Mouse (Mus musculus) urinary bladder, postnatal 25 days (tissue): ENCODE measurements around the gene Csnk1g2.
A peak's percentile ranks its signal among the peaks of the same experiment; 100 is the strongest.
"Not testable (repeated sequence)": the region's sequence is repeated elsewhere in the genome, so short reads cannot be mapped to it uniquely, and the experiment has no call there.

Source experiments
- DNase-seq: peaks from one replicate; pipeline ENCODE4 v3.0.0; 2022; ENCODE audit warnings: low spot score

The Csnk1g2 gene

DNA sequence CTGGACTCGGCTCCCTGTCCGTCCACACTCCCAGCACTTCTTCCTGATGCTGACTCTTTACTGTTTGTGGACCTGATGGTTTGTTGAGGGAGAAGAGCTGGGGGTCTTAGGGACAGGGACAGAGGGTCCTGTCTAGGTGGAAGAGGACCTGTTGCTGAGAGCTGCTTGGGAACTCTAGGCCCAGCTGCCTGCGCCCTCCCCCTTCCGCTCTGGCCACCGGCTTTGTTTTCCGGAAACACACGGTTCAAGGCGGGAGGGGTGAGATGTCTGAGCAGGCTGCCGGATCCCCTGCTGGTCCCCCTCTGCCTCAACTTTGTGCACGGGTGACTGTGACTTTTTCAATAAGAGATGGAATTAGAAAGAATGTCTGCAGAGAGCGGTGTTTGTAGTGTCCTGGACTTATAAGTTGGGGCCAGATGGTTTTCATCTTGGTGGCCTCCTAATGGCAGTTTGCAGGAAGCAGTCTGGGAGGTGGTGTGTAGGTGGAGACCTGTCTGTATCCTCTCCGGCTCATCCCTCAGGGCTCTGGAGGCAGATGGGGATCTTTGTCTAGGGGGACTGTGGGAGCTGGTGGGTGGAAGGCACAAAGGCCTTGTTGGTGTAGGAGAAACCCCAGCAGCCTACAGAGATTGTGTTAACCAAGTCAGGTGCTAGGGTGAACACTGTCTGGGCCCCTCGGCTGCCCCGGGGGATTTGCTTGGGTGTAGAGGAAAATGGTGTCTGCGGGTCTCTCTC, 986 bp downstream of the Csnk1g2 start:
- peak; percentile 39 for DNase-seq

DNA sequence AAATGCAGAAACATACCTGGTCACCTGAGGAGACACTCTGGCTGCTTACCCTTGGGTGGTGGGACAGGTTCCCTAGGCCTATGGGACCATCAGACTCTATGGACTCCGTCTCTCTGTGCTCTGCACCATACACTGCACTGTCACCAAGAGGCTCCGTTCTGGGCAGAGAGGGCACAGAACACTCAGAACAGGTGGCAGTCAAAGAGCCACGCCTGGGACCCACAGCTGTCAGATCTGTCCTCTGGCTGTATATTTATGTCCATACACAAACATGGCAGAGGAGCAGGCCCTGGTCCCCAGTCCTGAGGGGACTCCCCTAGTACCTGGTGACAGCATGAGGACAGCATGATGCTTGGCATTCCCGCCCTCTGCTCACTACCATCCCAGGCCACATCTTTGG, 3.1 kb downstream of the Csnk1g2 start:
- no peak for DNase-seq

DNA sequence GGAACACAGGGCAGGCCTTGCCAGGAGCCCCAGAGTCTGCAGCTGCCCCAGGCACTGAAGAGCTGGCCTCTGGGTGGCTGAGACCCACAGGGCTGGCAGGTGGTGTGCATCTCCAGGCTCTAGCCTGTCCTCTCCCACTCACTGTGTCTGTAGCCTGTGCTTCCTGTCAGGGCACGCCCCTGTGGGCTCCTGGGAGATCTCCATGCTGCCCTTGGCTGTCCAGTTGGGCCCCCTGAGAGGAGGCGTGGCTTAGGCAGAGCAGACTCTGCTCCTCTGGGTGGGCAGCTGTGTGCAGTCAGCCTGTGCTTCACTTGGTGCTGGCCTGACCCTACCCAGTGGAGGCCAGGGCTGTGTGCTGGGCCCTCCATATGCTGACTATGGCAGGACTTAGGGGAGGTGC, 5.0 kb downstream of the Csnk1g2 start:
- DNase-seq: no peak

DNA sequence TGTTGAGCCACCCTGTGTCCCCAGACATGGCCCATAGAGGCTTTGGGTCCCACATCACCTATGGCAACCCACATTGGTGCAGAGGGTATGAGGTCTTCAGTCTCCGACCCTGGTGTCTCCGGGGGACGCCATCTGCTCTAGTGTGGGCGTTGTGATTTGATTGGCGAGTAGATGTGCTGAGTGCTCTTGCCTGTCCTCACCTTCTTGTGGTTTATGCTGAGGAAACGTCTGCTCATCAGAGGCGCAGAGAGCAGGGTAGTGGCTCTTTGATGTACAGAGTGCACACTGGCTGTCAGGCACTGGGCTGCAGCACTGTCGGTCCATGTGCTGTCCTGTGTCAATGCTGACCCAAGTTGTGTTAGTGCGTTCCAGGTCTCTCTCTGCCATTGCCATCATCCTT, 6.3 kb downstream of the Csnk1g2 start:
- no peak for DNase-seq

DNA sequence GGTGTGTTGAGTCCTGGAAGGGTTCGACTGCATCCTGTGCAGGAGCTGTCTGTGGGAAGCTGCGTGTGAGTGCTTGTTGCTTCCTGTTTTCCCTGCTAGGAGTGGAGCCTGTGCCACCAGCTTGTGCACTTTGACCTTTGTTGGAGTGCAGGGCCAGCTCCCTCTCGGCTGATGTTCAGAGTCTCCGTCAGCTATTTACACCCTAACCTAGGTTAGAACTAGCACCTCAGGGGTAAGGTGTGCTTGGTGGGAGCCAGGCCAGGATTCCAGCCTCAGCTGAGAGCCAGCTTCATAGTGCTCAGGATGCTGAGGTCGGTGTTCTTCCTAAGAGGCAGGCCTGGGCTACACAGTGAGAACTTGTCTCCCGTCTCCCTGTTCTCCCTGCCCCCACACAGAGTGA, 12.7 kb downstream of the Csnk1g2 start:
- no peak for DNase-seq

DNA sequence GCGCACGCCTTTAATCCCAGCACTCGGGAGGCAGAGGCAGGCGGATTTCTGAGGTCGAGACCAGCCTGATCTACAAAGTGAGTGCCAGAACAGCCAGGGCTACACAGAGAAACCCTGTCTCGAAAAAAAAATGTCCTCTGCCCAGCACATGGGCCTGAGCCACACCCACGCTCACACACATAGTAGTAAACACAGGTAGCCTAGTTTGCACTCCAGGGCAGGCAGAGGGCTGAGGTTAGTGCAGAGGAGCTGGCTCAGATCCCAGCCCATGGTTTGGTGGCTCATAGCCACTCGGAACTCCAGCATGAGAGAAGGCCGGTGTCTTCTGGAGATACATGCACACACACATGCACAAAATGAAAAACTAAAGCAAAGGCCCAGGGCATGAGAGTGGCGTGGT, 24.3 kb downstream of the Csnk1g2 start:
- no peak for DNase-seq

DNA sequence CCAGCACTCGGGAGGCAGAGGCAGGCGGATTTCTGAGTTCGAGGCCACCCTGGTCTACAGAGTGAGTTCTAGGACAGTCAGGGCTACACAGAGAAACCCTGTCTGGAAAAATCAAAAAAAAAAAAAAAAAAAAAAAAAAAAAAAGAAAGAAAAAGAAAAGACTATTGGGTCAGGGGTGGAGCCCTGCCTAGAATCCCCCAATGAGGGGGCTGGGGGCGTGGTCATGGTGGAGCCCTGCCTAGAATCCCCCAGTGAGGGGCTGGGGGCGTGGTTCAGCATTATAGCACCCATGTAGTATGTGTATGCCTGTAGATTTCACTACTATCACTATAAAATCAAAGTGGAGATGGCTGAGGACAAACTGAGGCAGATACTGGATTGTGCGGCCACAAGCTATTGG, 27.3 kb downstream of the Csnk1g2 start:
- not testable (repeated sequence) for DNase-seq

DNA sequence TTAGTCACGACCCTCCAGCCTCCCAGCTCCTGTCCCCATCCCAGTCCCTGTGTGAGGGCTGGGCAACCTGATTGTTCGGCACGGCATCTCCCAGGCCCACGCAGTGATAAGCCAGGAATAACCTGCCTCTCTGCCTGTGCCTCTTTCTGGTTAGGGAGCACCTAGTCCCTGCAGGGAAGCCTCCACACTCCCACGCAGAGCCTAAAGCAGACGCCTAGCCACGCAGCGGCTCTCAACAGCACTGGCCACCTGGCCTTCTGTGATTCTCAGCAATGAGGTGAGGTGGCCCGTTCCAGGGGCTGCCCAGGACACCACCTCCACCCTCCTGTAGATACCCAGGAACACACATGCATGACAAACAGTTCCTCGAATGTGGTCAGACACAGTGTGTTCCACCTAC, 27.8 kb downstream of the Csnk1g2 start:
- no peak for DNase-seq

DNA sequence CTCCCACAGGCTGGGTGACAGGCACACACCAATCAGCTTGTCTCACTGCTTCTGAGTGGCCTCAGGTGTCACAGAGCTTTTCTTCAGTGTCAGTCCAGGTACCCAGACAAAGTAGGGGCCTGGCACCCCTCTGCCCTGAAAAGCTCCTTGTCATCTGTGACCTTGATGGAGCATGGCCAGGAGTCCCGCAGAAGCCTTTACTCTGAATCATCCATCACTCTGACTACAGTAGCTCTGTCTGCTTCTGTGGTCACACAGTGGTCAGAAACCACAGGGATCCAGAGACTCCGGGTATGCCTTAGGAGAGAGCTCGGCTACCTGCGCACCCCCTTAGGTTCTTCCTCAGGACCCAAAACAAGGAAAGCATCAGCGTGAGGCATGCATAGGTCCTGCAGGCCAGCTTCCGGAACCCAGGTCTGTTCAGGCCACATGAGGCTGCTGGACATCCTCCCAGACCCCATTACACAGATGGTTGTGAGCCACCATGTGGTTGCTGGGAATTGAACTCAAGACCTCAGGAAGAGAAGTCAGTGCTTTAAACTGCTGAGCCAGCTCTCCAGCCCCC, 30.6 kb downstream of the Csnk1g2 start:
- no peak for DNase-seq

DNA sequence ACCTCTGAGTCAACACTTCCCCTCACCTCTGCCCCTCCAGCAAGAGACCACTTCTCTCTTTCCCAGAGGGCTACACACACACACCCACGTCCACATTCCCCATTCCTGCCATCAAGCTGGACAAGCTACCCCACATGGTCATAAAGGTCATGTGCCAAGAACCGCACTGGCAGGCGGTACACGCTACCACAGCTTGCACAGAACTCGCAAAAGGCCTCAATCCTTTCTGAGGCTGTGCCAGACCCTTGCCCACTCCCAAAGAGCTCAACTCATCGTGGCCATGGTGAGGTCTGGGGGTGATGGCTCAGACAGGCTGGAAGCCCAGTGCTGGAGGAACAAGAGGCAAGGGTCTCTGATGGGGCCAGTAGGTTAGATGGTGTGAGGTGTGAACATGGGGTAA, 32.2 kb downstream of the Csnk1g2 start:
- no peak for DNase-seq

DNA sequence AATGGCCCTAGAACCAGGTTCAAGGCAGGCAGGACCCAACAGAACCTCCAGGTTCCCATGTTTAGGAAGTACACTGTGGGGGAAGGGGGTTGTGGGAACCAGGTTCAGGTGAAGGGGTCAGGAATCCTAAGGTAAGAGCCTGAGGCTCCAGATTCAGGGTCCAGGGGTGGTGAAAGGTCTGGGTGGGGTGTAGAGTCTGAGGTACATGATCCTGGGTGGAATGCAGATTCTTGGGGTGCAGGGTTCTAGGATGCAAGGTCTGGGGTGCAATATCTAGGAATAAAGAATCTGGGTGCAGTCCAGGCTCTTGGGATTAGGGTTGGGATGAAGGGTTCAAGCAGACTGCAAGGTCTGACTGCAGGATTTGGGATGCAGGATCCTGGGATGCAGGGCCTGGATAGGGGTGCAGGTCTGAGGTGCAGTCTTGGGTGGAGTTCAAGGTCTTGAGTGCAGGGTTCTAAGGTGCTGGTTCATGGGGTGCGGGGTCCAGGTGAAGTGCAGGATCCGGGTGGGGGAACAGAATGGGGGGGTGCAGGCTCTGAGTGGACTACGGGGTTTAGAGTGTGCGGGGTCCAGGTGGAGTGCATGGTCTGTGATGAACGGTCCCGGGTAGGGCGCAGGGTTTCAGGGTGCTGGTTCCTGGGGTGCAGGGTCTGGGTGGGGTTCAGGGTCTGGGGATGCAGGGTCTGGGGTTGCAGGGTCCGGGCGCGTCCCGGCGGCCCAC, 32.9 kb downstream of the Csnk1g2 start:
- DNase-seq: no peak

DNA sequence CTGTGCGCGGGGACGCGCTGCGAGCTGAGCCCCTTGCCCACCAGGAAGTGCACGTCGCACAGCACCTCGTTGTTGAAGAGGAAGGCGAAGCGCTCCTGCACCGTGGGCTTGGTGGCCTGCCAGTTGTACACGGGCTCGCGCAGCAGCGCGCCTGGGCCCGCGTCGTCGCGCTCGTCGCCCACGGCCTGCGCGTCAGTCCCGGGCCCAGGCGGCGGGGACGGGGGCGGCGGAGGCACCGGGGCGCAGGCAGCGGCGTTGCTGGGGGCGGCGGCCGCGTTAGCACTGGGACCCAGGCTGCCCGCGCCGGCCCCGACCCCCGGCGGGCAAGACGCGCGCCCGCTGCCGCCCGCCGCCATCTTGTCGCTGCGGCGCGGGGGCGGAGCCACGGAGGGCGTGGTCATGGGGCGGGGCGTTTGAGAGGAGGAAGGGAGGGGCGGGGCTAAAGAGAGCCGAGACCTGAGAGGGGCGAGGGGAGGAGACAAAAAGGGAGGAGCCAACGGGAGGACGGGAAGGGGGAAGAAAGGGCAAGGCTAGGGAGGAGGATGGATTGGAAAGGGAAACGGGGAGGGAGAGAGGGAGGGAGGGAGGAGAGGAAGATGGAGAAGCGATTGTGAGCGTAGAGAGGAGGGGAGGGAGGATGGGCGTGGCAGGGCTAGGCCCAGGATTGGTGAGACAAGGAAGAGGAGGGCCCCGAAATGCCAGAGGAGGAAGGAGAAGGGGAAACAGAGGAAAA, 33.7 kb downstream of the Csnk1g2 start:
- DNase-seq: peak; percentile 98

DNA sequence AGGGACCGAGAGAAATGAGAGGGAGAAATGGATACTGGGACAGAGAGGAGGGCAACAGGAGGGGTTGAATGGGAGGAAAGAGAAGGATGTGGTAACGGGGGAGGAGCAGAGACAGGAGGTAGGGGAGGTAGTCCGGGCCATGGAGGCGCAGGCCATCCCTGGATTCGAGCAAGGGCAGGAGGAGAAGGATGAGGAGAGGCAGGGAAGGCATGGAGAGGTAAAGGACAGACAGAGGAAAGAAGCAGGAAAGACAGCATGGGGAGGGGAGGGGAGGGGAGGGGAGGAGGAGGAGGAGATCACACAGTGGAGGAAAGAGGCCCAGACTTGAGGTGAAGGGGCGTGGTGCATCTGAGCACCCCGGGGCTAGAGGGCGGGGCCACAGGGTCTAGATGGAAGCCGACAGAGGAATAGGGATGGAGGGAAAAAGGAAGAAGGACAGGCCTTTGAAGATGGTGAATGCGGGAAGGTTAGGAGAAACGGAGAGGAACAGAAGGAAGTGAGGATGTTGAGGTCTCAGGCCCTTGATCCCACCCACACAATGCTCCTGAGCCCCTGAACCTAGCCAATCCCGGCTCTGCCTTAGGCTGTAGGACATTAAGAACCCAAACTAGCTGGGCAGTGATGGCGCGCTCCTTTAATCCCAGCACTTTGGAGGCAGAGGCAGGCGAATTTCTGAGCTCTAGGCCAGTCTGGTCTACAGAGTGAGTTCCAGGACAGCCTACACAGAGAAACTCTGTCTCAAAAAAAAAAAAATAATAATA, 34.4 kb downstream of the Csnk1g2 start, which contains the start of gene Btbd2:
Gene Btbd2, minus strand, starts transcription at position 209 of the 761 bp plus-strand sequence.
- no peak for DNase-seq

DNA sequence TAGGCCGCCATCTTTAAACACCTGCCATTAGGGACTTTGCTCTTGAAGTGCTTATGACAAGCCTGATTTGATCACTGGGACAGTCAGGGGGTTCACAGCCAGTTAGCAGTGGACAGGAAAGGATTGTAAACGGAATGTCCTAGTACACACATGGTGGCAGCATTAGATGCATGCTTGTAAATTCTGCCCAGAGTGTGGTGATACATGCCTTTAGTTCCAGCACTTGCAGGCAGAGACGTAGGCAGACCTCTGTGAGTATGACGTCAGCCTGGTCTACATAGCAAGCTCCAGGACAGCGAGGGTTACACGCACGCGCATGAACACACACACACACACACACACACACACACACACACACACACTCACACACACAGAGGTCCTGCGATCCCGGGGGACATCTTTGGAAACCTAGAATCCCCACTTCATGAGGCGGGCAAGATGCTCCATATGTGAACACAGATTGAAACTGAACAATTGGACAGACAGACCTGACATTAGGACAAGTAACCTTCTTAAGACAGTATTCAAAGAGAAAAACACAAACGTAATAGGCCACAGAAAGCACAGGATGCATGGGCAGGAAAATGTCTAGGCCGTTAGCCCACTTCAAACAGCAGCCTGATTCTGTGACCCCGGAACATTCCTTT, 35.7 kb downstream of the Csnk1g2 start:
- DNase-seq: no peak

DNA sequence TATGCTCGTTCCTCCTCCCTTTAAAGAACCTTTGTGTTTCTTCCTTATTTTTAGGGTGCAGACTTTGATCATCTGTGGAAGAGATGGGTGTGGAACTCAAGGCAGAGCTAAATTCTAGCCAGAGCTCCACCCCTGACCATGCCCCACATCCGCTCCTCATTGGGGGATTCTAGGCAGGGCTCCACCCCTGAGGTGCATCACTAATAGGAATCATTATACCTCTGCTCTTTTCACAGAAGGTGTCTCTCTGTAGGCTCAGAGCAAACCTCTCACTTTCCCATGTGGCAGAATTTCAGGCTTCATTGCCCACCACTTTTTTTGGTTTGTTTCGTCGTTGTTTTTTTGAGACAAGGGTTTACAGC, 36.2 kb downstream of the Csnk1g2 start:
- DNase-seq: no peak

DNA sequence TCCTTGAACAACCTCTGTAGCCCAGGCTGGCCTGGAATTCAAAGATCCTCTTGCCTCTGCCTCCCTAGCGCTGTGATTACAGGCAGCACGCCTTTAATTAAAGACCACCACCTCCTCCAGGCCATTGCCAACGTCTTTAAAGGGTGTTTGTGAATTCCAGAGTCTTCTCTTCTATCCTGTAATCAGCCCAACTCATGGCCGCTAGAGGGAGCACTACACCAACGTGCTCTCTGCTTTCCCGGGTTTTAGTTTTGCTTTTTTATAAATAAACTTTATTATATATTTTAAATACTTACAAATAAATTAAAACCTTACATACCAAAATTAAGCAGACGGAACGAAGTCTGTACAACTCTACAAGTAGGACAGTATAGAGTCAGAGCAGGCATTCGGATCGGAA, 36.6 kb downstream of the Csnk1g2 start:
- peak; percentile 82 for DNase-seq

DNA sequence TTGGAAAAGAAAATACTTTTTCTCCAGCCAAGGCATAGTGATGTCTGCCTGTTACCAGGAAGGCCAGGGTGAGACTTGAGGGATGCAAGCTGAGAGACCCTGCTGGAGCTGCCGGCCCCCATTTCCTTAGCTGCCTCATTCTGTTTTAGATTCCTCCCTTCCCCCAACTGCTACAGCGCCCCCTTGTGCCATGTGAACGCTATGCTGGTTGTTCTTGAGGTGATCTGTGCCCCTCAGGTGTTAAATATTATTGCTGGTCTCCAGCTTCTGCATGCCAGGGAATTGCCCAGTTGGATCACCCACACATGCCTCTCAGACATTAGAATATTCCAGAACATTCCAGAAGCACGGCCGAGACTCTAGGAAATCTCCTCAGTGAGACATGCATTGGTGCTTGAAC, 38.5 kb downstream of the Csnk1g2 start:
- no peak for DNase-seq

DNA sequence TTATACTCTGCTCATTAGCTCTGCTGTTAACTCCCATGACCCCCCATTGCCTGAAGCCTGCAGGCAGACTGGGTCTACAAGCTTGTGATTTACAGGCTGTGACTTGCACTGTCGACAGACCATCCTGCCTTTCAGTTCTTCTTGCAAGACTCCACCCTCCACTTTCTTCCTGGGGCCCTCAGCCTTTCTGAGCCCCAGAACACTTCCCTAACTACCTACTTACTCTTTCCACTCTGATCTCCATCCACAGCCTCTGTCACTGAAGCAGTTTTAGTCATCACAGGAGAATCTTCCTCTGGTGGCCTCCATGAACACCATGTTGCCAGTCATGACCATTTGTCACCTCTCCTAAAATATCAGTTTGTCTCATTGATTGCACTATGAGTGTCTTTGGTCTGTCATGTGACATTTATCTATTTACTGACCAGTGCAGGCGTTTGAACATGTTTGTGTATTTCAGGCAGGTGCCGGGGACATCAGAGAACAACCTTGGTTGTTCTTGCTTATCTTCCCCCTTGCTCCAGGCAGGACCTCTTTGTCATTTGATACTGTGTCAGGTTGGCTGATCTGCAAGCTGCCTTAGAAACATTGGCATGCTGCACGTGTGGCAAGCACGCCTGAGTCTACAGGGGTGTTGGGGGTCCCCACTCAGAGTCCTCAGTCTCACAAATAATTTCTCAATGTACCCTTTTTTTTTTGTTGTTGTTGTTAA, 41.0 kb downstream of the Csnk1g2 start:
- DNase-seq: no peak

DNA sequence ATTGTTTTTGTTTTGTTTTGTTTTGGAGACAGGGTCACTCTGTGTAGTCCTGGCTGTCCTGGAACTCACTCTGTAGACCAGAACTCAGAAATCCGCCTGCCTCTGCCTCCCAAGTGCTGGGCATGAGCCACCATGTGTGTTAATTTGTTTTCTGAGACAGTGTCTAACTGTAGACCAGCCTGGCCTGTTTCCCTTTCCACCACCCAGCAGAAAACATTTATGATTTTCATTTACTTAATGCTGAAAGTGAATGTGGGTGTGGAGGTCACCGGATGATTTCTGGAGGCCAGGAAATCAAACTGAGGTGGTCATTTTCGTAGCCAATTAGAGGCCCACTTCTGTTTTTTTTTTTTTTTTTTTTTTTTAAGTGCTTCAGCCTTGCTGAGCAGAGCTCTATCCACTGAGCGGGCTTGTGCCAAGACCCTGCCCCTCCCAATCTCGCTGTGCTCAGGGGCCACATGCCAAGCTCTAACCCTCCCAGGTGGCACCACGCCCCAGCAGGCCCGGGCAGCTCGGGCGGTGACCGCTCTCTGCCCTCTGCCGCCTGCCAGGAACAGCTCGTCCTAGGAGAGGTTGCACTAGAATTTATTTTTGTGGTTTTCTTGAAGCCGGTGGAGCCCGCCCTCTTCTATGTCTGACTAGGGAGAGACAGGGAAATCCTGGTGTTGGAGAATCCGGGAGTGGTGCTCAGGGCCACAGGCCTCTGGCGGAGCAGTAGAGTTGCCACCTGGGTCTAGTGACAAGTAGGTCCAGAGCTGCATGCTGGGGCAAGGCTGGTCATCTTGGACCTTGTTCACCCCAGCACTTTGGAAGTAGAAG, 41.8 kb downstream of the Csnk1g2 start:
- peak; percentile 80 for DNase-seq

DNA sequence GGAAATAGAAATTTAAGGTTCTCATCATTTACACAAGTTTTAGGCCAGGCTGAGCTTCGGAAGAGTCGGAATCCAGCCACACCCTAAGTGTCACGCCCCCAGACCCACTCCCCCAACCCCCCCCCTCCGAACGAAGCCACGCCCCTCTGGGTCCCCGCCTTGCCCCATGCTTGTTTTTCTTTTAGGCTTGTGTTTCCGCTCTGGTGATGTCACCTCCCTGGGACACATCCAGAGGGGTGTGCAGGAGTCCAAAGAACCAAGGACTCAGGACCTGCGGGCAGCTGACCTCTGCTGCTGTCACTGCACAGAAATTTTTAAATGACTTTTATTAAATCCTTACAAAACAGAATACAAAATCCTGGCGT, 42.4 kb downstream of the Csnk1g2 start:
- no peak for DNase-seq
